Comparison of ENCODE assay signal across 10 mouse cellular contexts in genomic region chr9:56606082-56606740, GRCm38 (mm10).
DNase-seq lines count a peak whose midpoint lies in the region; ATAC-seq and TF ChIP-seq lines count a peak whose summit lies in the region.
"Had no signal": no experiment of that assay in that cellular context is flagged by ENCODE, and none has a peak within 500 bp of the region (broad histone marks: within the 10 kb centered on the region; RNA-seq: fewer than 3 reads in every experiment).

No protein-coding gene starts in this region.

- H3K27me3 ChIP-seq in heart, embryonic 12.5 days (replicated peaks): peaks cover 22% of the 10 kb centered on the region
- peaks cover 21% of the 10 kb centered on the region for H3K27me3 ChIP-seq in E14TG2a.4 (ENCODE audit: insufficient read depth, low read length)
- peaks cover 87% of the 10 kb centered on the region for H3K27me3 ChIP-seq in limb, embryonic 10.5 days (ENCODE audit: low read depth, poor library complexity, severe bottlenecking)

- no peak overlapping the region for H3K9ac ChIP-seq in heart, embryonic 12.5 days
- H3K9ac ChIP-seq: embryonic facial prominence, embryonic 12.5 days had no signal

- peak; percentile 53; the same call in 1 of the 2 replicates for ATAC-seq in heart, embryonic 12.5 days (ENCODE audit: insufficient number of reproducible peaks, low FRiP score)
- ATAC-seq in erythroid progenitor cell, adult 5-6 weeks (replicated peaks; ENCODE audit: low FRiP score, poor library complexity, severe bottlenecking): no peak

- no peaks in the 10 kb centered on the region for H3K36me3 ChIP-seq in heart, embryonic 12.5 days
- no peaks in the 10 kb centered on the region for H3K36me3 ChIP-seq in E14TG2a.4 (ENCODE audit: insufficient read depth, low read length)
- no peaks in the 10 kb centered on the region for H3K36me3 ChIP-seq in limb, embryonic 10.5 days
- H3K36me3 ChIP-seq: embryonic facial prominence, embryonic 12.5 days had no signal

- H3K4me1 ChIP-seq in heart, embryonic 12.5 days (replicated peaks): peaks cover 40% of the 10 kb centered on the region
- peaks cover 52% of the 10 kb centered on the region for H3K4me1 ChIP-seq in E14TG2a.4 (replicated peaks; ENCODE audit: low read depth, low read length)
- peaks cover 35% of the 10 kb centered on the region for H3K4me1 ChIP-seq in limb, embryonic 10.5 days
- H3K4me1 ChIP-seq: embryonic facial prominence, embryonic 12.5 days had no signal

- H3K27ac ChIP-seq in heart, embryonic 12.5 days (ENCODE audit: poor library complexity, severe bottlenecking): peak overlapping the region; percentile 20; the same call in 1 of the 2 replicates
- H3K27ac ChIP-seq in limb, embryonic 10.5 days: no peak overlapping the region
- H3K27ac ChIP-seq: embryonic facial prominence, embryonic 12.5 days had no signal

- intact Hi-C loops in heart, postnatal 25 days (cut with DNase I): no loop called here

- peak overlapping the region; percentile 49 for H3K4me2 ChIP-seq in heart, embryonic 12.5 days
- H3K4me2 ChIP-seq: embryonic facial prominence, embryonic 12.5 days had no signal

- 41% methylated on average over 16 of the region's 16 CpGs for WGBS in heart, embryonic 12.5 days
- 64% methylated on average over 16 of the region's 16 CpGs for WGBS in limb, embryonic 10.5 days

- no peak for DNase-seq in heart, postnatal 25 days (ENCODE audit: low spot score)
- peak; percentile 84 for DNase-seq in ZHBTc4 (ENCODE audit: low read depth, low spot score)
- DNase-seq in limb, embryonic 10.5 days (ENCODE audit: low spot score): no peak
- DNase-seq in ovary, postnatal 36 days (ENCODE audit: low spot score): no peak
- DNase-seq in frontal cortex, adult 2 months (ENCODE audit: extremely low spot score in 1 of 2, low spot score in 1 of 2): no peak
- DNase-seq: thymus, postnatal 14 days had no signal

- TF ChIP-seq CTCF in E14TG2a.4 (conservative IDR thresholded peaks at IDR 0.05; ENCODE audit: low read length): no peak

- H3K4me3 ChIP-seq in heart, embryonic 12.5 days: peak overlapping the region; percentile 24; the same call in 1 of the 2 replicates
- H3K4me3 ChIP-seq in E14TG2a.4 (replicated peaks; ENCODE audit: low read length): peak overlapping the region; percentile 69
- peak overlapping the region; percentile 21; the same call in 1 of the 2 replicates for H3K4me3 ChIP-seq in limb, embryonic 10.5 days
- H3K4me3 ChIP-seq: embryonic facial prominence, embryonic 12.5 days had no signal

- H3K9me3 ChIP-seq in heart, embryonic 12.5 days (replicated peaks): no peaks in the 10 kb centered on the region
- no peaks in the 10 kb centered on the region for H3K9me3 ChIP-seq in E14TG2a.4 (ENCODE audit: low read length)
- H3K9me3 ChIP-seq in limb, embryonic 10.5 days (replicated peaks): no peaks in the 10 kb centered on the region
- H3K9me3 ChIP-seq: embryonic facial prominence, embryonic 12.5 days had no signal
